Mouse (Mus musculus) spleen, adult 12 weeks (tissue): ENCODE results near the gene 1700003F12Rik.

Source experiments
- DNase-seq: peaks from one replicate; pipeline ENCODE4 v3.0.0; 2022; ENCODE audit warnings: low spot score

Gene 1700003F12Rik

DNA sequence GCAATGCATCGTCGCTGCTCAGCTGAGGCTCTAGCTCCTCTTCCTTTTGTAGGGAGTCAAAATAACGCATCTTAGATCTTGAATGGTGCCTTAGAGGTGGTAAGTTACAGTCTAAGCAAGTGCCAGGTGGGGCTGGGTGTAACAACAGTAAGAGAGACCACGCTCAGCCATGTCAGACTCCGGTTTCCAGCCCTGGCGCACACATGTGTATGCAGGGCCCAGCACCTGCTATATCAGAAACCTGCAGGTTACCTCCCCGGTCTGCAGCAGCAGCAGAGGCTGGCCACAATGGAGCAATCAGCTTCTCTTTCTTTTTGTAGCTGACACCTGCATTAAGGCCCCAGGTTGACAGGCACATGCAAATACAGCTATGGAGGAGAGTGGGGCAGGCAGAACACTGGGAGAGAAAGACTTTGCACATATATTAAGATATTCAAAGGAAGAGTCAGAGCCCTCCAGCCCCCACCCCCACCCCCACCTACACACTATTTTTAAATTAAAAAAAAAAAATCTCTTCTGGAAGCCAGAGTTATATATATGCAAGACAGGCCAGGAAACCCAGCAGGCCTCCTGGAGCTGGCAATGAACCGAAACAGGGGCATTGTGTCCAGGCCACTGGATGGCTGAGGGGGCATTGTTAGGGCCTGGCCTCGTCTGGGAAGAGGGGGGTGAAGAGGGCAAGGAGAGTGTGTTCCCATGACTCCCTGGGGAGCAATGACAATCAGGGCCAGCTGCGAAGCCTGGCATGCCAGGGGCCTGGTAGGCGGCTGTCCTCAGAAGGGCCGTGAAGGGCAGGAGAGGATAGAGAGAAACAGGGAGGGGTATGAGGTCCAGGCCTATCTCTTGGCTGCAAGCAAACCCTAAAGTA, 30.2 kb downstream of the 1700003F12Rik start:
- no peak for DNase-seq

DNA sequence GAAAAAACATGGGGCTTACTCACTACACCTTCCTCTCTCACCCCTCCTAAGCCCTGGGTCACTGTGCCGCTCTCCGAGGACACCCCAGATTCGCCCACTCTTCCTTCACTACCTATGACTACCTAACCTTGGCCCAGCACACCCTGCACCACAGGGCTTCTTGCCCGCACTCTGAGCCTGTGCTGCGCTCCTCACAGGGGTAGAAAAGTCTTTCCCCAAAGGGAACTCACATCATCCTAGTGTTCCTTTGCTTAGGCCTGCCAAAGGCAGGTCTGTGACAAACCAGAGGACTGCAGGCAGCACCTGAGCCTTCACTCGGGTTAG, 30.8 kb downstream of the 1700003F12Rik start:
- DNase-seq = no peak

DNA sequence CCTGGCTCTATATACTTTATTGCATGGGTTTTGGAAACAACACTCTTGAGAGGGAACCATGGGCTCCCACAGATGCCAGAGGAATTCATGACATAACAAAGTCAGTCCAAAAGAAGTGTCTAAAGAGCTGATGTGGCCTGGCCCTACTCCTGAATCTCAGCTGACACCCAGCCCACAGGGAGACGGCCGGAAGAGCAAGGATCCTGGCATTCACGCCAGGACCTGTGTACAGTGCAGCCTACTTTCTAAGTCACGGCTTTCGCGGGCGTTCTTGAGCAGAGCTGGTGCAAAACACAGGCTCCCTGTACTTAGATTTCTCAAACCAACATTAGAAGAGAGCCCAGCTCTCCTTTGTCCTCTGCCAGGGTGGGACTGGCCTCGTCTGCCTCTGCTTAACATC, 33.7 kb downstream of the 1700003F12Rik start:
- no peak for DNase-seq

DNA sequence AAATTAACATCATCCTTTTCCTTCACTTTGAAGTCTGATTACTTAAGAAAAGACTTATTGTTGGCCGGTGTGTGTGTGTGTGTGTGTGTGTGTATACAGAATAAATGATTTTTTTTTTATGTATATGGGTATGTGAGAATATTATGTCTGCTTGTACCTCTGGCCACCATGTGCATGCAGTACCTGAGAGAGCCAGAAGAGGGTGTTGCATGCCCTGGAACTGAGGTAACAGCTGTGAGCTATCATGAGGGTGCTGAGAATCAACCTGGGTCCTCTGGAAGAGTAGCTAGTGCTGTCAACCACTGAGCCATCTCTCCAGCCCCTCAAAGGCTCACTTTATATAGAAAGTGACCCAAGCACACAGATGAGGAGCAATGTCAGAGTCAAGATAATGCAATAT, 34.5 kb downstream of the 1700003F12Rik start:
- DNase-seq = no peak

DNA sequence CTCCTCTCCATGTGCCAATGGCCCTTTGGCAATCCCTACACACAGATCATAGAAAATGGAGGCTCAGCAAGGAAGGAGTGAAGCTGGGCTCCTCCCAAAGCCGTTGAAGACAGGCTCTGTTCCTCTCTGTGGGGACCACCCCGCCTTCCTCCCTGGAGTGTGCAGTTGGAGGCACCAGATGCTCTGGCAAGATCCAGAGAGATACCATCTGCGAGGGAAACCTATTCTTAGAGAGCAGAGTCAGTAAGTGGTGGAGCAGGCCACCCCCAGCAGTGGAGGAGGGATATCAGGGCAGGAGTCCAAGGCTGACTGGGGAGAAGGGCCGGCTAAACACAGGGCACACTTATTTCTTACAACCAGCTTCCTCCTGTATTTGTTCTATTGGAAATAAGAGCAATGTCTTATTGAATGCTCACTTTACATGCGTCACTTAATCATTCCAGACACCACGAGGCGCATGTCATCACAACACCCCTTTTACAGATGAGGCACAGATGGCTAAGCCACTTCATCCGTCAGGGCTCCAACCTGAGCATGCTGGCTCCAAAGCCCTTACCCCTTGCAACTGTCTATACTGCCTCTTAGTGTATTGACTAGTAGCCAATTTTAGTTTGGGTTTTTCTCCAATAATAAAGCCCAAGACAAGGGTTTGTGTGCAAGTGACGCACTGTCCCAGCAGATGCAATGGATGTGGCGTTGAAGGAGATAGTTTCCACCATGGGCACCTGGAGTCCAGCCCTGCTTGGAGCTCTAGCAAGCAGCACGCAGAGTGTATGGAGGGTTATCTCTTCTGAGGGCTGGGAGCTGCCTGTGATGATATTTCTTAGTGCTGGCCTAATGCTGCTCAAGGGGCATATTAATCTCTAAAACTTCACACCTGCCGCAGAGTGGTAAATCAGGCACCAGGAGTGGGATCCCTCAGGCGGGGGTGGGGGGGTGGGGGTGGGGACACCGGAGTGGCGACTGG, 37.3 kb downstream of the 1700003F12Rik start:
- no peak for DNase-seq

DNA sequence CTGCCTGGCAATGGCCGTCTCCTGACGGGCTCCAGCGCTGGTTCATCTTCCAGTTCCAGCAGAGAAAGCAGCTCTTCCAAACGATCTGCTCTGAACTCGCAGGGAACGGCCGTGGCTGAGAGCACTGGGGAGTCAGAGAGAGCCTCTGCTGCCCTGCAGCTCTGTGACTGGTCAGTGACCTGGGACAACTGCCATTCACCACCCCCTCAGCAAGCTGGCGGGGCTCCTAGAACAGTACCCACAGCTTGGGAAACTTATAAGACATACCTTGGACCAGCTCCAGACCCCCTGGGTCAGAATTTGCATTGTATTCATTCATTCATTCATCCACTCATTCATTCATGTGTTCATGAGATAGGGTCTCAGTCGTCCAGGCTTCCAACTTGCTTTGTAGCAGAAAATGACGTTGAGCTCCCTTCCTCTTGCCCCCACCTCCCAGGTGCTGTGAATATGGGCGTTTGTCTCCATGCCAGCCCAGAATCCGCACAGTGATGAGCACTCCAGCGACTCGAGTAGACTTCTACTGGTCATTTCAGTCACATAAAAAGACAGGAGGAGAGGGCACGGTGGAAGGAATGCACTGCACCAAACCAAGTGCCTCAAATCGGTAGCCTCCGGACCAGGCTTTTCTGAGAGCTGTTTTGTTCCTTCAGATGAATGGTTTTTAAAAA, 38.2 kb downstream of the 1700003F12Rik start:
- no peak for DNase-seq

DNA sequence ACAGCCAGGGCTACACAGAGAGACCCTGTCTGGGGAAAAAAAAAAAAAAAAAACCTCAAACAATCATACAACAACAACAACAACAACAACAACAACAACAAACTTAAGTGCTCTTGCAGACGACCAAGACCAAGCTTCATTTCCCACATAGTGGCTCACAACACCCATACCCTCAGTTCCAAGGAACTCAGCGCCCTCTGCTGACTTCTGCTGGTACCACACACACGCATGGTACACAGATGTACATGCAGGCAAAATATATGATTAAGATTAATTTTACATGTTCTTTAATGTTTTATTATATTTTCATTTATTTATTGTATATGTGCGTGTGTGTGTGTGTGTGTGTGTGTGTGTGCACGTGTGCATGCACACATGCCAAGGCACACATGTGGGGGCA, 39.5 kb downstream of the 1700003F12Rik start:
- peak; percentile 32 for DNase-seq

DNA sequence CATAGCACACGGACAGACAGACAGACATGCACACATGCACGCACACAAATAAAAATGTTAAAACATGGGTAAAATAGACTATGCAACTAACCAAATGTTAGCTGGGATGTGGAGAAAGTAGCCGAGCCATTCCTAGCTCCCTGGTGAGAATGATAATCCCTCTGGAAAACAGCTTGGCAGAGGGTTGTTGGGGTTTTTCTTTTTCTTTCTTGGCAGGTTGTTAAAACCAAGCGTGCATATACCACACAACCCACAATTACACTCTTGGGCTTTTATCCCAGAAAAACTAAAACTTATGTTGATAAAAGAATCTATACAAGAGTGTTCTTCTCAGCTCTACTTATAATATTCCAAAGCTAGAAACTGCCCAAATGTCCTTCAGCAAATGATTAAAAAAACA, 42.2 kb downstream of the 1700003F12Rik start:
- DNase-seq = no peak

DNA sequence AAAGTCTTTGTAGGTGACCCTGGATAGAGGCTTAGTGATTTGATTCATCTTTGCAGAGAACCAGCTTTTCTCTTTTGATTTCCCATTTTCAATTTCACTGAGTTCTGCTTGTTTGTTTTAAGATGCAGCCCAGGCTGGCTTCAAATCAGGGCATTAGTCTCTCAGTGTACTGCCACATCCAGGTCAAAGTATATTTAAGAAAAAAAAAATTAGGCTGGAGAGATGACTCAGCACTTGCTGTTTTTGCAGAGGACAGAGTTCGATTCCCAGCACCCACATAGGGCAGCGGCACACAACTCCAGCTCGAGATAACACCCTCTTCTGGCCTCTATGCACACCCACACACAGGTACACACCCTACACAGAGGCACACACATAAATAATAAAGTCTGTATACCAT, 44.4 kb downstream of the 1700003F12Rik start:
- DNase-seq = no peak

DNA sequence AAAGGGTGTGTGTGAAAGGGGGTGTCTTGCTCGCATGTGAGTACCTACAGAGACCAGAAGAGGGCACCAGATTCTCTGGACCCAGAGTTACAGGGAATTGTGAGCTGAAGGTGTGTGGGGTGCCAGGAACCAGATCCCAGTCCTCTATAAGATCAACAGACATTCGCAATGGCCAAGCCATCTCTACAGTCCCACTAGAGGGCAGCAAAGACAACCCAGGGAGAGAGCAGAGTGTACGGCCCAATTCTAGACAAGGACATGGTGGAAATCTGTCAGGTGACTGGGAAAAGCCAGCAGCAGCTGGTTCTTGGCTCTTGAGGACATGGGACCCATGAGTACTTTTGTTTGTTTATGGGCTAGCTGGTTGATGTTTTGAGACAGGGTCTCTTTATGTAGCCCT, 46.1 kb downstream of the 1700003F12Rik start:
- DNase-seq = no peak

DNA sequence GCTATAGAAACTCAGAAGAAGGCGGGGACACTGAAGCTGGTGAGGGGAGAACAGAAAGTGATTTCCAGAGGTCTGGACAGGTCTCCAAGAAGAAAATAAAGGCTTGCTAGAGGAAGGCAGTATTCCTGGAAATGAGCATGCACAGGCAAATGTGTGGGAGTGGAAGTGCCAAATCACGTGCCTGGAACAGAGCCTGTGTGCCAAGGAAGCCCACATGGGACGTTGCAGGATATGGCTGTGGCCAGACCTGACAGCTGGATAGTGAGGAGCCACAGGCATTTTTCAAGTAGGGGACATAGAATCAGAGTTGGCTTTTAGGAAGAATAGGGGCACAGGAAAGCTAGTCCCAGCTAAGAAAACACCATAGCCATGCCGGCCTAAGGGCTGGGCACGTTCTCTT, 48.9 kb downstream of the 1700003F12Rik start:
- DNase-seq = no peak

DNA sequence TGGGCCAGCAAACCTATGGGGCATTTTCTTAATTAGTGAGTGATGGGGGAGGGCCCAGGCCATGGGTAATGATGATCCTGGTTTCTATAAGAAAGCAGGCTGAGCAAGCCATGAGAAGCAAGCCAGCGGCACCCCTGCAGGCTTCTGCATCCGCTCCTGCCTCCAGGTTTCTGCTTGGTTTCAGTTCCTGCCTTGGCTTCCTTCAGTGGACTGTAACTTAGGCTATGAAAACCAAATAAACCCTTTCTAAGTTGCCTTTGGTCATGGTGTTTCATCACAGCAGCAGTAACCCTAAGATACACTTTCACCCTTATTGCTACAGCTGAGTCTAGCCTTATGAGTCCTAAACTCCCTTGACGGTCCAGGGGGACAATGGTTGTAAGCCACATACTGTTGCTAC, 50.5 kb downstream of the 1700003F12Rik start:
- no peak for DNase-seq
